Mouse (Mus musculus) cortical plate, adult 2 months (tissue): ENCODE results near the gene Ldlrap1.

ENCODE experiments used
- CTCF ChIP-seq: fragments of 200-500 bp; IDR thresholded peaks from 2 replicates; pipeline ENCODE4 v1.5.1; 2011; ENCODE audit warnings: mild to moderate bottlenecking, control low read depth, low read length; ENCODE audit not compliant: insufficient read depth; ENCODE audit errors: extremely low read depth
- POLR2A ChIP-seq: fragments of 200-500 bp; IDR thresholded peaks from 2 replicates; pipeline ENCODE4 v1.6.1; 2011; ENCODE audit warnings: mild to moderate bottlenecking, low read length, control low read depth; ENCODE audit not compliant: insufficient read depth; ENCODE audit errors: extremely low read depth

DNA sequence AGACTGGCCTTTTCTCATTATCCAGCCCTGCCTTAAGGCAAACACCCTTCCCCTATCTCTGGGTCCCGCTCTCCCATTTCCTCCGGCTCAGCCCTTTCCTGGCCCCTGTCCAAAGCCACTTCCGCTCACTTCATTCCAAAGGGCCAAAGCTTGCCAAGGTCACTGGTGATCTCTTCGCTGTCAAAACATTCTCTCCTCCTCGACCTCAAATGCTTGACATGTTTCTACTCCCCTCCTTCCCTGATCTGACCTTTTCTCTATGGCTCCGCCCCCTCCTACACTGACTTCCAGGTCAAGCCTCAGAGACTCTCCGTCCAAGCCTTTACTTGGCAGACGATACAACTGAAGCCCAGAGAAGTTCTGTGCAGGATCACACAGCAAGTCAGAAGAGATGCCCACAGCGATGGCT is 7.0 kb downstream of the Ldlrap1 start:
- TF ChIP-seq CTCF, result no peak
- no peak for TF ChIP-seq POLR2A
